Mouse (Mus musculus): Measurements from ENCODE around the gene B2m. TPM values are rescaled to one million over a fixed set of nuclear protein-coding genes. Genes with fewer than 3 reads are reported as not detected.

B2m gene
- polyA plus RNA-seq, 1 experiment, result 119 TPM

- no peaks in the 10 kb centered on the region for H3K9me3 ChIP-seq (replicated peaks; ENCODE audit: control insufficient read depth, insufficient read depth, low read length, poor library complexity, severe bottlenecking)
- H3K9ac ChIP-seq (ENCODE audit: low read depth, poor library complexity, severe bottlenecking), result no peak overlapping the region
- H3K36me3 ChIP-seq (ENCODE audit: control insufficient read depth, insufficient read depth, low read length, poor library complexity, severe bottlenecking), result no peaks in the 10 kb centered on the region
- no peak for TF ChIP-seq POLR2A (IDR thresholded peaks at IDR 0.05; ENCODE audit: insufficient read depth, low read length)
- TF ChIP-seq EP300 (IDR thresholded peaks at IDR 0.05; ENCODE audit: insufficient read depth, low read depth, low read length), result no peak
- TF ChIP-seq CTCF (IDR thresholded peaks at IDR 0.05; ENCODE audit: low read depth, low read length), result no peak
- peaks cover 2% of the 10 kb centered on the region for H3K4me1 ChIP-seq (ENCODE audit: control insufficient read depth, insufficient read depth, low read length)
- H3K4me3 ChIP-seq (ENCODE audit: low read depth, low read length), result no peak overlapping the region
- no peak overlapping the region for H3K27ac ChIP-seq (ENCODE audit: insufficient read depth, low read length)
- H3K27me3 ChIP-seq (ENCODE audit: control insufficient read depth, insufficient read depth, low read length, poor library complexity, severe bottlenecking), result no peaks in the 10 kb centered on the region
Observed at GRCm38 (mm10) chr2:122132618-122133017, 14.9 kb upstream of the B2m start.

GRCm38 (mm10) chr2:122137839-122138465, 9.5 kb upstream of the B2m start:
- H3K4me3 ChIP-seq (ENCODE audit: low read depth, low read length), result no peak overlapping the region
- H3K36me3 ChIP-seq (ENCODE audit: control insufficient read depth, insufficient read depth, low read length, poor library complexity, severe bottlenecking), result no peaks in the 10 kb centered on the region
- no peaks in the 10 kb centered on the region for H3K27me3 ChIP-seq (ENCODE audit: control insufficient read depth, insufficient read depth, low read length, poor library complexity, severe bottlenecking)
- TF ChIP-seq EP300 (IDR thresholded peaks at IDR 0.05; ENCODE audit: insufficient read depth, low read depth, low read length), result no peak
- TF ChIP-seq POLR2A (IDR thresholded peaks at IDR 0.05; ENCODE audit: insufficient read depth, low read length), result no peak
- no peak for TF ChIP-seq CTCF (IDR thresholded peaks at IDR 0.05; ENCODE audit: low read depth, low read length)
- H3K9ac ChIP-seq (ENCODE audit: low read depth, poor library complexity, severe bottlenecking), result no peak overlapping the region
- H3K27ac ChIP-seq (ENCODE audit: insufficient read depth, low read length), result no peak overlapping the region
- no peaks in the 10 kb centered on the region for H3K4me1 ChIP-seq (ENCODE audit: control insufficient read depth, insufficient read depth, low read length)
- H3K9me3 ChIP-seq (replicated peaks; ENCODE audit: control insufficient read depth, insufficient read depth, low read length, poor library complexity, severe bottlenecking), result no peaks in the 10 kb centered on the region

GRCm38 (mm10) chr2:122140815-122141214, 6.7 kb upstream of the B2m start:
- no peaks in the 10 kb centered on the region for H3K27me3 ChIP-seq (ENCODE audit: control insufficient read depth, insufficient read depth, low read length, poor library complexity, severe bottlenecking)
- H3K4me1 ChIP-seq (ENCODE audit: control insufficient read depth, insufficient read depth, low read length), result no peaks in the 10 kb centered on the region
- TF ChIP-seq EP300 (IDR thresholded peaks at IDR 0.05; ENCODE audit: insufficient read depth, low read depth, low read length) (no peak), POLR2A (IDR thresholded peaks at IDR 0.05; ENCODE audit: insufficient read depth, low read length) (no peak), CTCF (IDR thresholded peaks at IDR 0.05; ENCODE audit: low read depth, low read length) (no peak)
- H3K9ac ChIP-seq (ENCODE audit: low read depth, poor library complexity, severe bottlenecking), result no peak overlapping the region
- no peak overlapping the region for H3K27ac ChIP-seq (ENCODE audit: insufficient read depth, low read length)
- H3K4me3 ChIP-seq (ENCODE audit: low read depth, low read length), result no peak overlapping the region
- H3K36me3 ChIP-seq (ENCODE audit: control insufficient read depth, insufficient read depth, low read length, poor library complexity, severe bottlenecking), result no peaks in the 10 kb centered on the region
- no peaks in the 10 kb centered on the region for H3K9me3 ChIP-seq (replicated peaks; ENCODE audit: control insufficient read depth, insufficient read depth, low read length, poor library complexity, severe bottlenecking)

GRCm38 (mm10) chr2:122141332-122141967, 6.0 kb upstream of the B2m start:
- Histone ChIP-seq H3K9me3 (replicated peaks; ENCODE audit: control insufficient read depth, insufficient read depth, low read length, poor library complexity, severe bottlenecking) (no peaks in the 10 kb centered on the region), H3K4me3 (ENCODE audit: low read depth, low read length) (no peak overlapping the region), H3K36me3 (ENCODE audit: control insufficient read depth, insufficient read depth, low read length, poor library complexity, severe bottlenecking) (no peaks in the 10 kb centered on the region), H3K4me1 (ENCODE audit: control insufficient read depth, insufficient read depth, low read length) (no peaks in the 10 kb centered on the region), H3K9ac (ENCODE audit: low read depth, poor library complexity, severe bottlenecking) (no peak overlapping the region), H3K27ac (ENCODE audit: insufficient read depth, low read length) (no peak overlapping the region), H3K27me3 (ENCODE audit: control insufficient read depth, insufficient read depth, low read length, poor library complexity, severe bottlenecking) (no peaks in the 10 kb centered on the region)
- TF ChIP-seq CTCF (IDR thresholded peaks at IDR 0.05; ENCODE audit: low read depth, low read length) (no peak), EP300 (IDR thresholded peaks at IDR 0.05; ENCODE audit: insufficient read depth, low read depth, low read length) (no peak), POLR2A (IDR thresholded peaks at IDR 0.05; ENCODE audit: insufficient read depth, low read length) (no peak)

- Histone ChIP-seq H3K4me1 (ENCODE audit: control insufficient read depth, insufficient read depth, low read length) (no peaks in the 10 kb centered on the region), H3K4me3 (ENCODE audit: low read depth, low read length) (no peak overlapping the region), H3K9ac (ENCODE audit: low read depth, poor library complexity, severe bottlenecking) (no peak overlapping the region), H3K9me3 (replicated peaks; ENCODE audit: control insufficient read depth, insufficient read depth, low read length, poor library complexity, severe bottlenecking) (no peaks in the 10 kb centered on the region), H3K27me3 (ENCODE audit: control insufficient read depth, insufficient read depth, low read length, poor library complexity, severe bottlenecking) (no peaks in the 10 kb centered on the region), H3K27ac (ENCODE audit: insufficient read depth, low read length) (no peak overlapping the region), H3K36me3 (ENCODE audit: control insufficient read depth, insufficient read depth, low read length, poor library complexity, severe bottlenecking) (no peaks in the 10 kb centered on the region)
- TF ChIP-seq POLR2A (IDR thresholded peaks at IDR 0.05; ENCODE audit: insufficient read depth, low read length) (no peak), EP300 (IDR thresholded peaks at IDR 0.05; ENCODE audit: insufficient read depth, low read depth, low read length) (no peak), CTCF (IDR thresholded peaks at IDR 0.05; ENCODE audit: low read depth, low read length) (no peak)
Observed at GRCm38 (mm10) chr2:122143111-122143510, 4.4 kb upstream of the B2m start.

- H3K27me3 ChIP-seq (ENCODE audit: control insufficient read depth, insufficient read depth, low read length, poor library complexity, severe bottlenecking), result peaks cover 1% of the 10 kb centered on the region; the same call in 1 of the 2 replicates
- H3K4me1 ChIP-seq (ENCODE audit: control insufficient read depth, insufficient read depth, low read length), result no peaks in the 10 kb centered on the region
- H3K36me3 ChIP-seq (ENCODE audit: control insufficient read depth, insufficient read depth, low read length, poor library complexity, severe bottlenecking), result no peaks in the 10 kb centered on the region
- TF ChIP-seq EP300 (IDR thresholded peaks at IDR 0.05; ENCODE audit: insufficient read depth, low read depth, low read length) (no peak), CTCF (IDR thresholded peaks at IDR 0.05; ENCODE audit: low read depth, low read length) (no peak), POLR2A (IDR thresholded peaks at IDR 0.05; ENCODE audit: insufficient read depth, low read length) (no peak)
- no peaks in the 10 kb centered on the region for H3K9me3 ChIP-seq (replicated peaks; ENCODE audit: control insufficient read depth, insufficient read depth, low read length, poor library complexity, severe bottlenecking)
- no peak overlapping the region for H3K9ac ChIP-seq (ENCODE audit: low read depth, poor library complexity, severe bottlenecking)
- H3K27ac ChIP-seq (ENCODE audit: insufficient read depth, low read length), result no peak overlapping the region
- H3K4me3 ChIP-seq (ENCODE audit: low read depth, low read length), result no peak overlapping the region
Observed at GRCm38 (mm10) chr2:122145756-122146155, 1.7 kb upstream of the B2m start.

Measured in ES-Bruce4 (cell line).